Mouse (Mus musculus) adrenal gland, postnatal 4 days (tissue): Measurements from ENCODE around the gene Rnf225. TPM values are rescaled to one million over a fixed set of nuclear protein-coding genes. Genes with fewer than 3 reads are reported as not detected.
"Not testable (repeated sequence)": the region's sequence is repeated elsewhere in the genome, so short reads cannot be mapped to it uniquely, and the experiment has no call there.

Experiments used
- DNase-seq, 2 experiments: peaks; one replicate each; pipeline ENCODE4 v3.0.0; 2021 to 2022; ENCODE audit warnings: low spot score in 2 of 2, mixed read lengths in 2 of 2
- total RNA-seq, 2 experiments: library from RNA; stranded (reverse); gene quantifications; 2 replicates each; pipeline ENCODE4 v1.2.3; 2021

The Rnf225 gene
- total RNA-seq, 2 experiments from 2014 or later: 0.59 to 0.64 TPM

DNA sequence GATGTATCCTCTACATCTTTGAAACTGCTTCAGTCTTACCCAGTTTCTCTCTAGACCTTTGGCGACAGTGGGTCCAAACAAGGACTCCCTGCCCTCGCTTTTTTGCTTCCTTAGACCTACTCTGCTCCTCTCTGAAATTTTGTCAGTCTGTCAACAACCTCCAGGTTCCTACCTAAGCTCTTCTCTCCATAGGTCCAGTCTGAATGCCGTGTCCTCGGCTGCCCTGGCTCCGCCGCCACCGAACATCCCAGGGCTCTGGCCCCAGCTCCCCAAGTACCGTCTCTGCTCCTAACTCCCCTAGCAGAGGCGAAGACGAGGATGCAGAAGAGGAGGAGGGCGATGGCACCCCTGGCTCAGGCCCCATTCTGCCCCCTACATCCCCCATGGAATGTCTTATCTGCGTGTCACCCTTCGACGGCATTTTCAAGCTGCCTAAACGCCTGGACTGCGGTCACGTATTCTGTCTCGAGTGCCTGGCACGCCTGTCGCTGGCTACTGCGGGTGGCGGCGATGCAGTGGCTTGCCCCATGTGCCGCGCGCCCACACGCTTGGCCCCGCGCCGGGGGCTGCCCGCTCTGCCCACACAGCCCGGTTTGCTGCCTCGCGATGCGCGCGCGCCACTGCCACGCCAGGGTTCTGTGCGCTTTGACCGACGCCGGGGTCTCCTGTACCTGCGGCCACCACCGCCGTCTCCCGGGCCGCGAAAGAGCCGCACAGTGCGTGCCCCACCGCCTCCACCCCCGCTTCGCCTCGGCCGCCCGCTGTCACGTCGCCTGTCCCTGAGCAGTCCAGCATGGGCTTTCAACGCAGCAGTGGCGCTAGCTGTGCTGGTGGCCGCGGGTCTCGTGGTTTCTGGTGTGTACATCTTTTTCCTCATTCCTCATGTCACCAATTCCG, 725 bp downstream of the Rnf225 start:
- no peak for DNase-seq

DNA sequence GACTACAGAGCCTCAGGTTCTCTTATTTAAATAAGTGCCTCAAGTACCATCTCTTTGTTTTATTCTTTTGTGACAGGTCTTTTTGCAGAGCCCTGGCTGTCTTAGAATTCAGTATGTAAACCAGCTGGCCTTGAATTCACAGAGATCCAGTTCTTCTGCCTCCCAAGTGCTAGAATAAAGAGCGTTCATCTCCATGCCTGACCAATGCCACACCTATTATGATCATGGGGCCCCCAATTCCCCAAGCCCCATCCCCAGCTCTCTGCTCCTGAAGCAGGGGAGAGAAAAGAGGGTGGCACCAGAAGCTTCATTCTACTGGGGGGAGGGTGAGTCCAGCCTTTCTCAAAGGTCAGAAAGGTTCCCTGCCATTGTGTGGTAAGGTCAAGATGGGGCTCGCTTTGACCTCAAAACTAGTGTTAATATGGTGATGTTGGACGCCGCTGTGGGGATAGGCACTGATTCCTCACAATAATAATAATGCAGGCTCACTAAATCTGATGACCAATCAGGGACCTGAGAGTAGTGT, 6.5 kb downstream of the Rnf225 start:
- DNase-seq: no peak

DNA sequence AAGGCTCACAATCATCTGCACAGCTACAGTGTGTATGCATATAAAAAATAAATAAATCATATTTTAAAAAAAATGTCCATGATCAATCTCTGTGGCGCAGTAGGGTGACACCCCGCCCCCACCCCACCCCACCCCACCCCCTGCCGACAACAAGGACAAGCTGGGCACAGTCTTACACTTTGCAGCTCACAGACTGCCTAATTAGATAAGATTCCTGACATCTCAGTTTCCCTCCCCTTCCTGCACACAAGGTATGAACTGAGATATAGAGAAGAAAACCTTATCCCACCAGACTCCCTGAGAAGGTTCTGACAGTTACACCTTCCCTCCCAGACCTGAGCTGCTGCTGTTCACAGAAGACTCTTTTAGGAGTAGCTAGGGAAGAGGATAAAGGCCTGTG, 7.6 kb downstream of the Rnf225 start:
- DNase-seq: no peak

DNA sequence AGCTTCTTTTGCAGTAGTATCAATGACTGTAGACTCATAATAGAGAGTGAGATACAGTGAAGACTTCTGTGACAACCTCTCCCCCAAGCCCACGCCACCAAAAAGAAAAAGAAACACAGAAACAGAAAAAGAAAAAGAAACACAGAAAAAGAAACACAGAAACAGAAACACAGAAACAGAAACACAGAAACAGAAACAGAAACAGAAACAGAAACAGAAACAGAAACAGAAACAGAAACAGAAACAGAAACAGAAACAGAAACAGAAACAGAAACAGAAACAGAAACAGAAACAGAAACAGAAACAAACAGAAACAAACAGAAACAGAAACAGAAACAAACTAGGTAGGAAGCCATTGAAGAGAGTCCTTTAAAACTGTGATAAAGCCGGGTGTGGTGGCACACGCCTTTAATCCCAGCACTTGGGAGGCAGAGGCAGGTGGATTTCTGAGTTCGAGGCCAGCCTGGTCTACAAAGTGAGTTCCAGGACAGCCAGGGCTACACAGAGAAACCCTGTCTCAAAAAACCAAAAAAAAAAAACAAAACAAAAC, 10.1 kb downstream of the Rnf225 start:
- not testable (repeated sequence) for DNase-seq

DNA sequence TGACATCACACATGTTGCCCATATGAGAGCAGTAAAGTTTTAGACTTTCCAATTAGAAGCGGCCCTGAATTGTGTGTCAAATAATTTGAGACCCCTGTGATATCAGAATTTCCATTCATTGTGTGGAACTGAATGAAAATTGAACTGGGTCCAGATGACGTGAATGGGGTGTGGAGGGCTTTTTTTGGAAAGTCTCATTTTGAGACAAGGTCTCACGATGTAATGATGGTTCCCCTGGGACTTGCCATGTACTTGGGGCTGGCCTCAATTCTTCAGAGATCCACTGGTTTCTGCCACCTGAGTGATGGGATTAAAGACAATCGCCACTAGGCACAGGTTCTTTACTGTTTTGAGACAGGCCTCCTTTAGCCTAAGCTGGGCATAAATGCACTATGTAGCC, 13.4 kb downstream of the Rnf225 start:
- no peak for DNase-seq

DNA sequence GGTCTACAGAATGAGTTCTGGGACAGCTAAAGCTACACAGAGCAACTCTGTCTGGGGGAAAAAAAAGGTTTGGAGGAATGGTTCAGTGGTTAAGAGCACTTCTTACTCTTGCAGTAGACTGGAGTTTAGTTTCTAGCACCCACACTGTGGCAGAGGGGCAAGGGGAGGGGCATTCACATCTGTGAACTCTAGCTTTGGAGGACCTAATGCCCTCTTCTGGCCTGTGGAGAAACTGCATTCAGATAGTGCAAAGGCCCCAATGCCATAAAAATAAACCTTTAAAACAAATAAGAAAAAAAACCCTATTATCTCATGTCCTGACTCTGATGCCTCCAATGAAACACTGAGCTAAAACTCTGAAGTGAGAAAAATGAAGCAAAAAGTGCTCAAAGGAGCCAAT, 16.3 kb downstream of the Rnf225 start:
- no peak for DNase-seq

DNA sequence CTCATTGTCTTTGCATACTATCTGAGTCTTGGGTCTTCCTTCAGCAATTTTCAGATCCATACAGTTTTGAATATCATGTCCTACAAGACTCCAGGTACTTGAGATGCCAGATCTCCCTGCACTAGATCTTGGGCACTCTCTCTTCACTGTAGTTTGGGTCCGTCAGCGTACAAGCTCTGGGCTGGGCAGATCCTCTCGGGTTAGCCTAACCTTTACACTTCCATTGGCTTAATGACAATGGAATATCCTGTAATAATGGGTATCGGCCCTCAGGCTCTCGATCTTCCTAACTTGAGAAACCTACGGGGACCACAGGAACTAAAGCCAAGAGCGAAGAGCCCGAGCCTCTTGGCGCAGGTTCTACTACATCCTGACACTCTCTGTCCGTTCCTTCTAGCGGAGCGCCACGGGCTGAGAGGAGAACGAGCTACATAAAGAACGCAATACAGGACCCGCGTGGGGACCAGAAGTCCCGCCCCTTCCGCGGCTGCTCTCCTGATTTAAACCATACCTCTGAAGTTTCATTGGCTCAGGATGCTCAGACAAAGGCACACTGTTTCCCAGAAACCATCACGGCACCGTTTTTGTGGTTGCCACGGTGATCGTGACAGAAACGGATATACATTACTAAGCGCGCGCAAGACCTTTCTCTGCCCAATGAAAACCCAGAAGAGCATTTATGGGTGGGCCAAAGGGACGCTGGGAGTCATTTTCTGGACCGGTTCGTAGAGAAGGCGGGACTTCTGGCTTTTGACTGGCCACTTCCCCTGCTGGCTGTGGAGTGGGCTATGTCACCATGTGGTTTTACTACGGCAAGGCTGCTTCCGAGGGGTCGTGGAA, 22.0 kb downstream of the Rnf225 start:
- peak; percentile 54 to 85 for DNase-seq

DNA sequence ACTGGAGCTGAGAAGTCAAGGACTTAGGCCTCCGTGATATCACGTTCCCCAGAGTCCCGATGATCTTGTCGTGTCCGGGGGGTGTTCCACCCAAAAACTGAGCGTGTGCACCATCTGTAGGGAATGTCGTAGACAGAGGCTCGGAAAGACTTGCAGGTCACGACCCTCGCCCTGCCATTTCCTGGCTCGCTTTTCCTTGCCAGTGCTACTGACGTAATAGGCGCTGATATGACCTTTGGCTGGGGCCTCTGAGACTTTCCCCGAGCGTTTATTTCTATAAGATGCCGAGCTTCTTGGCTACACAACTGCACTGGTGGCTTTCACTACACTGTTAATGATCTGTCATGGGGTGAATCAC, 22.6 kb downstream of the Rnf225 start:
- DNase-seq: no peak

DNA sequence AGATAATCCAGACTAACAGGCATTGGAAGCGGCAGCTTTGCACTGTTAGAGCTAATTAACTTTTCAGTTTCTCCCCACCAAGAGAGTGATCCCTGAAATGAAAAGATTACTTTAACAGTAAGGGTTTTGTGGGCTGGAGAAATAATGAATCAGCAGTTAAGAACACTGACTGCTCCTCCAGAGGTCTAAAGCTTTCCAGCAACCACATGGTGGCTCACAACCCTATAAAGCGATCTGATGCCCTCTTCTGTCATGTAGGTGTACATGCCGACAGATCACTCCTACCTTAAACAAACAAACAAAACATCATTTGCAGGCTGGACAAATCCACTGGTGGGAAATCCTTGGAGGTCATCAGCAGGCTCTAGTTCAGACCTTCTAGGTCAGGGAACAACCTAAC, 27.7 kb downstream of the Rnf225 start:
- no peak for DNase-seq

DNA sequence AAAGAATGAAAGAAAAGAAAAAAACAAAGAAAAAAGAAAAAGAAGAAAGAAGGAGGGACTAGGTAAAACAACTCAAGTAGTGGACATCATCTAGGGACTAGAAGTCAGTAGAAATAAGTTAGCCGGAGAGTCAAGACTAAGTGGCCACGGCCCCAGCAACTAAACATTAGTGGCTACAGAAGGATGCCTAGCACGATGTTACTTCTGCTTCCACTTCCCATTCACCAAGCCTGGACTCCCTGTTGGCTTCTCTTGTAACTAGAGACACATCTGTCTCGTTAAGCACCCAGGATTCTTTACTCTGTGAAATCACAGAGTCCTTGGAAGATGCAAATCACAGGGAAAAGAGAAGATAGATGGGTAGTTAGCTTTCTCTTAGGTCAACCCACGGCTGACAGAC, 30.3 kb downstream of the Rnf225 start:
- no peak for DNase-seq

DNA sequence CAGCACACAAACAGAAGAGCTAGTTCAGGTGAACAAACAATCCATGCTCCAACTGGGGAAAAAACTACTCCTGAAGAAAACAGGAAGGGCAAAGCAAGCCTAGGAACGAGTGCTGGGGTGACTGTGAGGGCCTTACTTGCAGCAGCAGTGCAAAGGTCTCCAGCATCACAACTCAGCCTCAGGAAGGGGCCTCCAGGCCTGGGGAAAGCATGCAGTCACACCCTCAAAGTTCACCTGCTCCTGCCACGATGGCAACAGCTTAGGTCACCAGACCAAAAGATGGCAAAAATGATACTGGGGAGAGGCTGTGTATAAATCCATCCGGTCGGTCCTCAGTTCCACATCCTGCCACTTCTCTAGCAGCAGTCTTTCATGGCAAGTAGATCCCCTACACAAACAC, 31.7 kb downstream of the Rnf225 start:
- no peak for DNase-seq

DNA sequence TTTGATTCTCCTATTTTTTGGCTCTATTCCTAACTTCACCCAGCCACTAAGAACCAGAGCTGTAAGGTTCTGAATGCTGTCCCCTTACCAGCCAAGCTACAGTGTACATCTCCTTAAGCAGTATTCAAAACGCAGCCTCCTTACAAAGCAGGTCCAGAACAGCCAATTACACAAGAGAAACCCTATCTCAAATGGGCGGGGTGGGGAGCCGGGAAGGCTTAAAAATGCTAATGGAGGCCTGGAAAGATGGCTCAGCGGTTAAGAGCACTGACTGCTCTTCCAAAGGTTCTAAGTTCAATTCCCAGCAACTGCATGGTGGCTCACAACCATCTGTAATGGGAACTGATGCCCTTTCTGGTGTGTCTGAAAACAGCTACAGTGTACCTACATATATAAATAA, 32.5 kb downstream of the Rnf225 start:
- no peak for DNase-seq

DNA sequence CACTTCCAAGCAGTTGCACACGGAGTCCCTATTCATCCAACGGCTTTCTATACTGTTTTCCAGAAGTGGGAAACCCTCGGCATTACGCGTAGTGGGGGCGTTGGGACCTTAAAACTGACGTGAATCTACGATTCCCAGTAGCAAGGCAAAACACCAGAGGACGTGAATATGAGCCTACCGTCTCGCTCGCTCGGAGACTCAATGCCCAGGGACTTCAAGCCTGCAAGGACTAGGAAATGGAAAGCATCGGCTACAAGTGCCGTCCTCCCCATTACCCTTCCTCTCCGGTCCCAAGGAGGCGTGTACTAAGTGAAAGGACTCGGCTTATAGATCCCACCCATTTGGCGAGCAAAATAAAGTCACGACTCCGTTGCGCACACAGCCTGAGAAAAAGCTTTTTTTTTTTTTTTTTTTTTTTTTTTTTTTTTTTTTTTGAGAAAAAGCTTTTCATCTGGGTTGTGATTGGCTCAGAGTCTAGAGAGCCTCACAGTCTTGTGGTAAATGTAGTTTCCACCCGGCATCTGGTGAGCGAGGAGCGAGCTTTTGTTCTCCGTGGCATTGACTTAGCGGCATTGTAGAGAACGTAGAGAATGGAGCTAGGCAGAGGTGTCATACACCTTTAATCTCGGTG, 34.4 kb downstream of the Rnf225 start:
- no peak for DNase-seq

DNA sequence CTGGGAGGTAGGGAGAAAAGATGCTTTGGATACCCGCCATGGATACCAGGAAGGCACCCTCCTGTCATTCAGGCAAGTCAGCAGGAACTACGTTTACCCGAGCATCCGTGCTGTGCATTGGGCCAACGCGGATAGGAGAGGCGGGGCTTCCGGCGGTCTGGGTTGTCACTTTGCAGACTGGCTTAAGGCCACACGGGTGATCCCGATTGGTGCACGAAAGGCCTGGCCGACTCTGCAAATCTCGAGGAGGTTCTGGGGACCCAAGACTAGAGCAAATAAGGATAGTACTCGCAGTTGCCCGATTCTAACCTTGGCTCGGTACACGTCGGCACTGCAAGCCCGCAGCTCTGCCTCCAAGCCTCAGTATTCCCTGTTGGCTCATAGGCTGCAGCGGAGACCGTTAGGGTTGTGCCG, 38.5 kb downstream of the Rnf225 start, which contains the start of gene Zfp324:
Gene Zfp324, plus strand, starts transcription at position 161 of the 414 bp plus-strand sequence.
- peak; percentile 57 to 84 for DNase-seq

DNA sequence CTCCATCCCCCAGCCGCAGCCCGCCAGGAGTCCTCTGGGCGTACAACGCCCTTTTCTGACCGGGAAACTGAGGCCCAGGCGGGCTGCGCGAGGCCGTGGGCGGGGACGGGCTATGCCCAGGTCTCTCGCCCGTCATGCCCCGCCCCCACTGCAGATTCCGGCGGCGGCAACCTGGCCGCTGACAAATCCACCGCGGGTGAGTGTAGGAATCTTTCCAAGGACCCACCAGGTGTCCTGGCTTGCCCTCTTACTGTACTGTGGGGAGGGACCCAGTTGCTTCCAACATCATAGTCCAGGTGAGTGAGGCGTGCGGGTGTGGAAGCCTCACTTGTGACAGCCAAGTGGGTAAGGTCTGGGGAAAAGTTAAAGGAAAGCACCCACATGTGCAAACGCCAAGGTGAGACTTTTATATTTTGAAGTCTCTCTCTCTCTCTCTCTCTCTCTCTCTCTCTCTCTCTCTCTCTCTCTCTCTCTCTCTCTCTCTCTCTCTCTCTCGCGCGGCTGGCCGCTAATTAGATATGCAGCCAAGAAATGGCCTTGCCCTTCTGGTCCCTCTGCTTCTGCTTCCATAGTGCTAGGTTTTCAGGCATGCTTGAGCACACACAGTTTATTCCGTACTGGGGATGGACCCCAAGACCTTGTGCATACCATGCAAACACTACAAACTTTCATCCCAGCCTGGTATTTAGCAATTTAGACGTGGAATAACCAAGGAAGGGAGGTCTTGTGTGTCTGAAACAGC, 39.1 kb downstream of the Rnf225 start:
- DNase-seq: no peak

DNA sequence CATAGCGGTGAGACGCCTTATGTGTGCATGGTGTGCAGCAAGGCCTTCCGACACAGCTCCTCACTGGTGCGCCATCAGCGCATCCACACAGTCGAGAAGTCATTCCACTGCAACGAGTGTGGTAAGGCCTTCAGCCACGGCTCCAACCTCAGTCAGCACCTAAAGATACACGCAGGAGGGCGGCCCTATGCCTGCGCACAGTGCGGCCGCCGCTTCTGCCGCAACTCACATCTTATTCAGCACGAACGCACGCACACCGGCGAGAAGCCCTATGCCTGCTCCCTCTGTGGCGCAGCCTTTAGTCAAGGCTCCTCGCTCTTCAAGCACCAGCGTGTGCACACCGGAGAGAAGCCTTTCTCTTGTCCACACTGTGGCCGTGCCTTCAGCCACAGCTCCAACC, 43.7 kb downstream of the Rnf225 start:
- no peak for DNase-seq

DNA sequence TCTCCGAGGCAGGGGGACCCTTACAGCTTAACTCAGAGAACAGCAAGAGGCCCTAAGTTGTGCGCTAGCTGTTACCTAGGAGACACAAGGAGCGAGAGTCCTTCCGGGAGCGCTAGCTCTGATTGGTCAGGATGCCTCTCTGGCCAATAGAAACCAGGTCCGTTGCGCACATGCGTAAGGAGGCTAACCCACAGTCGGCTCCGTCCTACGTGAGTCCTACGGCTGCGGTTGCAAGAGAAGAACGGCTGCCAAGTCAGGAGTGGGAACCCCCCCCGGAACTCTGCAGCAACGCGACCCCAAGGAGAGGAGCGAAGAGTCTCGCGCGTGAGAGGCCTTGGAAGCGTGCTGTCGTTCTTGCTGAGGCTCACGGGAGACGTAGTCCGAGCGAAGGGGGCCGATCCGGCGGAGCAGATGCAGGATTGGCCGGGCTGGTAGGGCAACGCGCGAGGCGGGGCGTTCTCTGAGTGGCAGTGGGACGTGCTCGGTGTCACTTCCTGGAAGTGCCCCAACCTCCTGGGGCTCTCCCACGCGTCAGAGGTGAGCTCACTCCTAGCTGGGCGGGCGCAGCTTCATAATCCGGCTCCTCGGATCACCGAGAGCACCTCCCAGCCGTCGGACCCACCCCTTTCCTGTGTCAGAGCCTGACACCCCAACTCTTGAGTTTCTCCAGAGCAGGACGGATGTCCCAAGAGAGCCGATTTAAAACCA, 50.6 kb downstream of the Rnf225 start, which contains the start of gene Zfp446:
Gene Zfp446, plus strand, starts transcription at position 167 of the 708 bp plus-strand sequence.
- peak; percentile 84 to 96 for DNase-seq

DNA sequence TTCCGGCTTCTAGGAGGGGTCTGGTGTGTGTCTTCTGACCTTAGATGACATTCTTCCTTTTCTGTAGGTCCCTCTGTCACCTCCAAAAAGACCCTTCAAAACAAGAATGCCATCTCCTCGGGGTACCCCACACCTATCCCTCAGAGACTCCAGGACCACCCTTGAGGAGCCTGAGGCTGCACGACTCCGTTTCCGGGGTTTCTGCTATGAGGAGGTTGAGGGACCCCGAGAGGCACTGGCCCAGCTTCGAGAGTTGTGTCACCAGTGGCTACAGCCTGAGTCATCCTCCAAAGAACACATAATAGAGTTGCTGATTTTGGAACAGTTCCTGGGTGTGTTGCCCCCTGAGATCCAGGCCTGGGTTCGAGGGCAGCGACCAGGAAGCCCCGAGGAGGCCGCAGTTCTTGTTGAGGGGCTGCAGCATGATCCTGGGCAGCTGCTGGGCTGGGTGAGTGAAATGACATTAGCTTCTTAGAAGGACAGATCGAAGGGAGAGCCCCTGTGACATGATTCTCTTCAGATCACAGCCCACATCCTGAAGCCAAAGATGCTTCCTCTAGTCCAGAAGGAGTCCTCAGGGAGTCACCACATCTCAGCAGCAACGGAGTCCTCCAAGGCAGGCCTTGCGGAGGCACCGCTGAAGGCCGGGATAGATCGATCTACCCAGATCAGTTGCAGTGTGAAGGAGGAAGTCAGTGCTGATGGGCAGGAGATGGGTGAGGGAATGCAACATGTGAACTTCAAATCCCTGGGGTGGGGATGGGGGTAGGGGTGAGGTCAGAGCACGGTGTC, 51.9 kb downstream of the Rnf225 start:
- DNase-seq: no peak

DNA sequence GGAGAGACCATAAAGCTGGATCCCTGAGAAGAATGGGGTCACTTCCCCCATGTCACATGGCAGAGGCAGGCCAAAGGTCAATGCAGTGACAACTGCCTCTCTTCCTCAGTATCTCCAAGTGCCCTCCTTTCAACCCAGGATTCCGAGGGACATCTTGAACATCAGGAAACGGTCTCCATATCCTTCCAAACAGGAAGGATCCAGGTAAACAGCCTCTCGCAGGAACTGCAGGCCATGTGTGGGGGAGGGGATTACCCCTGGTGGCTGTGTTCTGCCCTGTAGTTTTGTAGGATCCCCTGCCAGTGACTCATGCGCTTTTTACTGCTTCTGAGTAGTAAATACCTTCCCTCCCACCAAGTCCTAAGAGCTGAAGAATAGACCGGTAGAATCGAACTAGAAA, 52.6 kb downstream of the Rnf225 start:
- no peak for DNase-seq
